Mouse (Mus musculus) neutrophil, adult 5-6 weeks (primary cell): ENCODE data around the gene Myg1. TPM values are rescaled to one million over a fixed set of nuclear protein-coding genes. Genes with fewer than 3 reads are reported as not detected.

ENCODE experiments used
- ATAC-seq: fragments of 151-379, 151-347 bp; 2 replicates; pipeline ENCODE4 v1.8.0; 2017; ENCODE audit warnings: mild to moderate bottlenecking, moderate TSS enrichment; ENCODE audit not compliant: insufficient number of reproducible peaks, poor library complexity, low FRiP score, severe bottlenecking; ENCODE audit errors: extremely low read depth
- total RNA-seq: library from RNA; stranded (forward); fragments of 200-1000 nt; gene quantifications from 2 replicates; pipeline ENCODE4 v1.2.3, GENCODE M21; 2017

Gene Myg1
- total RNA-seq, 1 experiment from 2014 or later: 56.0 TPM

DNA sequence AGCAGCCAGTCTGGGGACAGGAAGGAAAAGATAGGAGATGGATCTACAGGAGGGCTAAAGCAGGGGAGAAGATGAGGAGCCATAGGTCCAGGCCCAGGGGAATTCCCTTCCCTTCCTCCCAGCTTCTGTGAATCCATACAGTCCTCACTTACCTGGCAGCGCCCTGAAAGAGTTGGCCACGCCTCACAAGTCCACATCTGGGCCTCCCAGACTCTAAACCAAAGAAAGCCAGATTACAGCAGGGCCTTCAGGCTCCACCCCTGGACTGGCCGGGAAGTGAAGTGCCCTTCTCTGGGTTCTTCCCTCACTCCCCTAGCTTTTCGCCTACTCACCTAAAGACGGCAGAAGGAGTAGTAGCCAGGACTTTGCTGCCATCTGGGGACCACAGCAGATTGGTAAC, 8.1 kb downstream of the Myg1 start:
- no peak for ATAC-seq

DNA sequence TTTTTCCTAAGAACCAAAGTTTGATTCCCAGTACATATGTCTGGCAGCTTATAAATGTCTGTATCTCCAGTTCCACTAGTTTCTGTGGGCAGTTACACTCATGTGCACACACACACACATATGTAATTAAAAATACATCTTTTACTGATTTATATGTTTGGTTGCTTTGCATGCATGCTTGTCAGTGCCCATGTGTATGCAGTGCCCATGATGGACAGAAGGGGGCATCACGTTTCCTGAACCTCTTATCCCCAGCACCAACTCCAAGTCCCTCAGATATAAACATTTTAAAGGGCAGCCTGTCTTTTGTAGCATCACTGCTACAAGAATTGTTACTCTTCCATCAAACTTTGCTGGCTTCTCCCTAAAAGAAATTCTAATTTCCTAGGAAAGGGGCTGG, 10.1 kb downstream of the Myg1 start:
- peak; percentile 66; the same call in 1 of the 2 replicates for ATAC-seq

DNA sequence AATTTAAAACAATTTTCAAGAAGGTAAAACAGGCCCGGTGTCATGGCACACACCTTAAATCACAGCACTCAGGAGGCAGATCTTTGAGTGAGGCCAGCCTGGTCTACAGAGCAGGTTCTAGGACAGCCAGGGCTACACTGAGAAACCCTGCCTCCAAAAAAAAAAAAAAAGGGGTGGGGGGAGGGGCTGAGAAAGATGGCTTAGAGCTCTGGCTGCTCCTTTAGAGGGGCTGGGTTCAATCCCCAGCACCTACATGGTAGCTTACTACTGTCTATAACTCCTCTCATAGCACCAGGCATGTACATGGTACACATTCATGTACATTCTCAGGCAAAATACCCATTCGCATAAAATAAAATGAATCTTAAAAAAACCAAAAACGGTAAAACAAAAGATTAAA, 13.0 kb downstream of the Myg1 start:
- no peak for ATAC-seq

DNA sequence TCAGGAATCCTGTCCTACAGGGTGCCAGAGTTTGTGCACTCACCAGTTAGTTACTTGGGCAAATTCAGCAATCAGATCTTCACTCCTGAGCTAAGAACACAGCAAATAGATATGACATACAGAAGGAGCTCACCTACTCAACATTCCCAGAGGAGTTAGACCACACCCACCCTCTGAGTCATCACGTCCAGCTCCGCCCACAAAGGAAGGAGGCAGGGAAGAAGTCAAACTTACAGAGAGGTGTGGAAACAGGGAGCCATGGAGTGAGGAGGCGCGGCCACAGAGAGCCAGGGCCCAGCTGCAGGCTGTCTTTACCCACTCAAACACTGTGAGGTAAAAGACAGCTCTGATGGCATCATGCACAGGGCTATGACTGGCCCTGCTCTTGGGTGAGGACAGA, 14.9 kb downstream of the Myg1 start:
- ATAC-seq: no peak

DNA sequence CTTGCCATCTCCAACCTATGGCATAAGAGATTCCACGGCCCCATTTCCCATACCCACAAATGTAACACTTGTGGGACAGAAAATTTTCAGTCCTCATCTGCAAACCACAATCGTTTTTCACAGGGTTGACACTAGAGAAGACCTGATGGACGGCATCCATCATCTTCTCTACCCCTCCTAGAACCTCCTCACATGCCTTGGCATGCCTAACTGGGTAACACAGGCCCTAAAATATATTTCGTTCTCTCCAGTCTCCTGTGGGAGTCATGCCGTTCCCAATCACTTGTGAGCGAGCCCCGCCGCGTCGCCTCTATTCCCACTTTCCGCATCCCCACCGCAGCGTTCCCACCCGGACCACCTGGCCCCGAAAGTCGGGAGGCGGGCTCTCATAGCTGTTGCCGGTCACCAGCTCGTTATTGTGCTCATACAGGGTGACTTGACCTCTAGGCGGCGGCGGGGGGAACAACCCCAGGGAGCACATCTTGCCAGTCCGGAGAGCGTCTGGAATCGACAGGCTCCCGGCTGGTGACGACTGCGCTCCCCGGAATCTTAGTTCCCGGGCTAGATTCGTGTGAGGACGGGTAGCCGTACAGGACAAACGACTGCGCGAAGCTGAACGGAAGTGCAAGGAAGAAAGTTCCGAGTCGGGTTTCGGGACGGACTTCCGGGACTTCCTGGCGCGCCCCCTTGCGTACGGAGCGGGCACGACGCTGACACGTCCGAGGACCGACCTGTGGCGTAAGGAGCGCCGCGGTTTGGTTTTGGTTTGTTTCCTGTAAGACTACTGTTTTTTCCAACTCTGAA, 18.8 kb downstream of the Myg1 start, which contains the start of gene Aaas:
Aaas (minus strand) TSS at position 634 of the 804 bp plus-strand sequence.
- ATAC-seq: peak; percentile 94

DNA sequence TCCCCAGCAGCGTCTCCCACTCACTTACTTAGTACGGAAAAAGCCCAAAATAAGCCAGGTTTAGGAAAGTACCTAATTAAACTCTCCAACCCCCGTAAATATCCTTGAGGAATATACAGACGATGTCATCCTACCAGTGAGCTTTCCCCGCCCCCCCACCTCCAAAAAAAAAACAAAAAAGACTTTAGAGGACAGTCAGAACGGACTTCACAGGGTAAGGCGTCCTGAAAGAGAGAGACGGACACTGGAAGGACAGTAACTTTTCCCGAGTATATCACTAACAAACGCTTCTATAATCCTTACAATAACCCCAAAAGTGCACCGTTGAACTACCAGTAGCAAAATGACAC, 19.4 kb downstream of the Myg1 start:
- no peak for ATAC-seq

DNA sequence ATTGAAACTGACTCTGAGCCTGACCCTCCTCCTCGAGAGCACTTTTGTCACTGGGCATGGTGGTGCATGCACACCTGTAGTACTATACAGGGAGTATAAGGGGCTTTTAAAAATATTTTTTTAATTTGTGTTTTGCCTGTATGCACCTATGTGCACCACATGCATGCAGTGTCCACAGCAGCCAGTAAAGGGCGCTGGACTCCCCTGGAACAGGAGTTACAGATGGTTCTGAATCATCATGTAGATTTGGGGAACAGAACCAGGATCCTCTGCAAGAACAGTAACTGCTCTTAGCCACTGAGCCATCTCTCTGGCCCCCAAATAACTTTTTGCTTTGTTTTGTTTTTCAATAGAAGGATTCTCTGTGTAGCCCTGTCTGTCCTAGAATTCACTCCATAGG, 20.7 kb downstream of the Myg1 start:
- ATAC-seq: no peak

DNA sequence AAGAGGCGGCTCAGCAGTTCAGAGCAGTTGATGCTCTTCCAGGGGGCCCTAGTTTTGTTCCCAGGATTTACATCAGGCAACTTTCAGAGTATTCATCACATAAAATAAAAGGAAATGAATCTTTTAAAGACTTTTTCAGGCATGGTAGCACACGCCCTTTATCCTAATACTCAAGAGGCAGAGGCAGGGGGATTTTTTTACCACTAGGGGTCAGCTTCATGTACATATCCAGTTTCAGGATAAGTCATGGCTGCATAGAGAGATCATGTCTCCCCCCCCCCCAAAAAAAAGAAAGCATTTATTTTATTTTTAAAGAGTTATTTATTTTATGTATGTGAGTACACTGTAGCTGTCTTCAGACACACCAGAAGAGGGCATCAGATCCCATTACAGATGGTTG, 22.5 kb downstream of the Myg1 start:
- ATAC-seq: no peak

DNA sequence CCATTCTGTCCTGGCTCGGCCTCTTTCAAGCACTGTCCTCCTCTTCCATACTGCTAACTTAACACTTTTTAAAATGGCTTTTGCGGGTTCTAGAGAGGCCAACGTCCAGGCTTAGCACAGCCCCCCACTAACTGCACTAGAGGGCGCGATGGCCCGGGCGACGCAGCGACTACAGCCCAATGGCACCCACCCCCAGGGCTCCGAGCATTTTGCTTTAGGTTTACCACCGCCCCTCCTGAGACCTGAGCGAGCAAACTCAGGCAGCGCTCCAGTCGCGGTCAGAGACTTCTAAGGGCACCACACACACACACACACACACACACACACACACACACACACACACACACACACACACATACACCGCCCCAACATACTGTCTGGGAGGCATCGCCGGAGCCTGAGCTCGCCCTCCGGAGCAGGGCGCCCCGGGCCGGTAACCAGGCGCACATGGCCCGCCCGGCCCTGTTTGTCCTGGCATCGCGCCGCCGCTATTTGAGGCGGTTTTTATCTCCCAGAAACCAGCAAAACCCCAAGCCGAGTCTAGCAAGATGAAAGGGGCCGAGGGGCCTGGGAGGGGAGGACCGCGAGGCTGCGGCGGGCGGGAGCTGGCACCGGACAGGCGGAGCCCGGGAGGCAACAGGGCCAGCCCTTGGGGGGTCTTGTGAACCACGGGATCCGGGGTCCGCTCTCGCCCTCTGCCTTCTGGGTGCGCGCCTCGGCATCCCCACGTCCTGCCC, 23.8 kb downstream of the Myg1 start:
- ATAC-seq: no peak

DNA sequence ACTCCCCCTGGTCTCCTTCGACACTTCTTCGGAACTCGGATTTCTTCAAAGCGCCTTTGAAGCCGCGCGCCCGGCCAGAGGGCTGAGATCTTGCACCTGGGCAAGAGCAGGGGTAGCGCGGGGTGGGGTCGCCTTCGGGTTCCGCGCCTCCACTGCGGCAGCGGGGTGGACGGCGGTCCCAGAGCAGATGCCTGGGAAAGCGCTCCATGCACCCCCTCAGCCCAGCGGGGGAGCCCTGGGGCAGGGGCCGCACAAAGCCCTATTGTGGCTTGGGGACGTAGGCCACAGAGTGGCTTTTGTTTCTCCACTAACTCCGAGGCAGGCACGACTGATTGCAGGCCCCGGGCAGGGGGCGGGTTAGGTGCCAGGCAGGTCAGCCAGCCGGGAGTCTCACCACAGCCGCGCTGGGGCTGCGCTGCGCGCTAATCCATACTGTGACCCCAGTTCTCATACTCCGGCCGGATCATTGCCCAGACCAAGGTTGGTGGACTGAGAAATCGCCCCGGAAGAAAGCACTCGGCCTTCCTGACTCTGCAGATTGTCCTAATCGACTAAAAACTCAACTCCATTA, 24.4 kb downstream of the Myg1 start:
- no peak for ATAC-seq

DNA sequence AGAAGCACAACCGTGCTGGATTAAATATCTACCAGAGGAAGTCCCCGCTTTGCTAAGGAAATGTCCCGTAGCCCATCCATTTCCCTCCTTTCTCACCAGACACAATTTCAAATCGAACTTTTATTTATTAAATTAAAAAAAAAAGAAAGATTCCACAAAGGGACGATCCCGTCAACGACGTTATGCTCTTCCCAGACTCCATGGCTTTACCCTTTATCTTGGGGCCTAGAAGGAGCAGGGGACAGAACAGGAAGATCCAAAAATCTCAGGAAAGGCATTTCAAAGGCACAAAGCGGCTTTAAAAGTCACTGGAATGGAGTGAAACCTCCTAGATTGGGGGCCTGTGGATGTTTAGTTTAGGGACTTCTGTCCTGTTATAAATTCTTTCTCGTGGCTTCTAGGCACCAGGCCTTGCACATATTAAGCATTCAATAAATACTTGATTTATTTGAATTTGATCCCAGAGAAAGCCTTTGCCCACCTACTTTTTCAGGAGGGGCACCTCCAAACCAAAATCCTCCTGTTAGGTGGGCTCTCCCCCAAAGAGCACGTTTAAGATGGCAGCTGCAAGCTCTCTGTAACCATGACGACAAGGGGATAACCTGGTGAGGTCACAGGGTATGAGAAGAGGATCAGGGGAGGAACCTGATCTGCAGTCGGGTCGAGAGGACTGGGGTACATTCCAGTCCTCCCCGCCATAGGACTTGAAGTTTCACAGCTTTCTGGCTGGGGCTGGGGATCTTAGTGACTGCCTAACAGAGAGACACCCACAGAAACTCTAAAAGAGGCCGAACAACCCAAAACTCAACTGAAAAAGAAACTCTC, 25.2 kb downstream of the Myg1 start:
- no peak for ATAC-seq

DNA sequence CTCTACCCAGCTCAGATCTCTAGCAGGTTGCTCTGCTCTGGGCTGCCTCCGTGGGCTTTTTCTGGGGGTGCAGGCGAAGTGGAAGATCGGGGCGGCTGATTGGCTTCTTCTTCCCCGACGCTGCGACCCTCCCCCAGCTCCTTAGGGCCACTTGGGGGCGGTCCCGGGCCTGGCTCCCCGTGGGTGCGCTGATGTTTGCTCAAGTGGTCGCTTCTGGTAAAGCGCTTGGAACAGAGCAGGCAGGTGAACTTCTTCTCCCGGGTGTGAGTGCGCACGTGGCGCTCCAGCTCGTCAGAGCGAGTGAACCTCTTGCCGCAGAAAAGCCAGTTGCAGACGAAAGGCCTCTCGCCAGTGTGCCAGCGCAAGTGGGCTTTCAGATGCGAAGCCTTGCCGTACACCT, 26.6 kb downstream of the Myg1 start:
- no peak for ATAC-seq

DNA sequence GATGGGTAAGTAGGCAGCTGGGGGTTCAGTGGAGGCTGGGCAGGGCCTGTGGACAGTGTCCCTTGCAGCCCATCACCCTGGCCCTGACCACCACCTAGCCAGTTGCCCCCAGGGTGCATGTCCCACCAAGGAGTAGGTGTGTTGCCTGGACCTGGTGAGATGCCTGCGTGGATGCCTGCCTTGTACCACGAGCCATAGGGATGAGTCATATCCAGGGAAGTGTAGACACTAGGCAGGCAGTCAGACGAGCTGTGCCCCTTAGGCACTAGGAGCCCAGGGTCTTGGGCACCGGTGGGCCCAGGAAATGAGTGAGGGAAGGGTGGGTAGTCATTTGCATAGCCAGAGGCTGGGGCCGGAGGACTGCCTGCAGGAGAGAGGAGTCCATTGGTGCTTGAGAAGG, 27.3 kb downstream of the Myg1 start:
- no peak for ATAC-seq

DNA sequence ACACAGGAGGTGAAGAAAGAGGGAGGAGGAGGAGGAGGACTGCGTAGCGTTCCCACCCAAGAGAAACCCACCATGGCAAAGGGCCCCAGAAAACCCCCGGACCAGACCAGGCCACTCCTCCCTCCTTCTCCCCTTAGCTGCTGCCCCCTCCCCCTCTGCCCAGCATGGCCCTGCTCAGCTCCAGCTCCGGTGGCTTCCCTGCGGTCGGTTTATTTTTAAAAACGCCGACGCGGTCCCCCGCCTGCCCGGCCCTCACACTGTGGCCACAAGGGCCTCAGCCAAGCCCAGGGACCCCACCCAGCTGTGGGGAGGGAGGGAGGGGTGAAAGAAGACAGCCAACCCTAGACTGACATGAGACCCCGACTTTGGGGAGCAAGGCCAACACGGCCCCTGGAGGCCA, 31.1 kb downstream of the Myg1 start:
- no peak for ATAC-seq

DNA sequence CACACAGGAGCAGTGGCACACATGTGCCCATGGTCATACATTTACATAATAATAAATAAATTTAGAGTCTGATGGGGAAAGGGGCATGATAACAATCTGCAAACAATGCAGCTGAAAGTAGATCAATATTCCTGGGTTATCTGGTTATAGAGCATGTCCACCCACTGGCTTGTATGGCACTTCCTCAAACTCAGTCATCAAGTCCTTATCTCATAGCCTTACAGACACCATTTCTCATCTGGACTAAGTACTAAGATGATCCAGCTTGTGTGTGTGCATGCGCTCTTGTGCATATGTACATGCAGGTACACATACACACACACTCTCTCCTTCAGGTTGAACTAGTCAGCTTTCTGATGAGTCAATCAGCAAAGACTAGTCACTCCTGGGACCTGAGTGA, 33.2 kb downstream of the Myg1 start:
- ATAC-seq: no peak

DNA sequence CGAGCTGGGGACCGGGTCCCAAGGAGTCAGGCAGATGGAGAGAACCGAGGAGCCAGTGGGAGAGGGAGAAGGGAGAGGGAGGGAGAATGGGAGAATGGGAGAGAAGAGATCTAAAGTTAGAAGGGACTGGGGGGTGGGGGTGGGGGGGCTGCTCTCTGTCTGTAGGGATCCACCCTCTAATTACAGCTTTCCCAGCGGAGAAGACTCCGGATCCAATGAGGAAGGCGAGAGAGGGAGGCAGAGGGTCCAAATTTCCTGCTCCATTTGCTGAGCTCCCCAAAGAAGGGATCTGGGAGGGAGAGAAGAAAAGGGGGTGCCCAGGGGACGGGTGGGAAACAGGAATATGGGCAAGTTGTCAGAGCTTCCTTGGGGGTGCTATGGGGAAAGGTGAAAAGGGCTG, 34.7 kb downstream of the Myg1 start:
- no peak for ATAC-seq

DNA sequence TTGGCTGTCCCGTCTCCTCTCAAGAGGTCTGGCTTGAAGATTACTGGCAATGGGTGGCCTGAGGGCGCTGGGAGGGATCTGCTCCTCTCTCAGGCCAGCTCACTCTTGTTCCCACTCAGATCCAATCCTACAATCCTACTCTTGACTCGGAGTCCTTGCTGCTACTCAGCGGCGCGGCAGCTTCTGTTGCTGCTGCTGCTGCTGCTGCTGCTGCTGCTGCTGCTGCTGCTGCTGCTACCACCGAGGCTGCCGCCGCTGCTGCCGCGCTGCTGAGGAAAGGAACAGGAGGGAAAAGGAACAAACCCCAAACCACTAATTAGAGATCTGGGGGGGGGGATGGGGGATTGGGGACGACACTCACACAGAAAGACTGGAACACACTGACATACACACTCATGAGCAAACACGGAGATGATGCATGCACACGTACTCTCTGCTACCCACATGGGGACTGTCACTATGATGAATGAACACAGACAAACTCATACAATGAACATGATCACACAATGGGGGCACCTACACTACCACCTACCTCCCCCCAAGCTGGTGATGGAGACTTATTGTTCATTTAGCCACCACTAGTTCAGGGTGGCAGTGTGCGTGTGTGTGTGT, 35.3 kb downstream of the Myg1 start, which contains the start of gene Sp7:
Sp7 (minus strand) TSS at position 450 of the 612 bp plus-strand sequence.
- no peak for ATAC-seq

DNA sequence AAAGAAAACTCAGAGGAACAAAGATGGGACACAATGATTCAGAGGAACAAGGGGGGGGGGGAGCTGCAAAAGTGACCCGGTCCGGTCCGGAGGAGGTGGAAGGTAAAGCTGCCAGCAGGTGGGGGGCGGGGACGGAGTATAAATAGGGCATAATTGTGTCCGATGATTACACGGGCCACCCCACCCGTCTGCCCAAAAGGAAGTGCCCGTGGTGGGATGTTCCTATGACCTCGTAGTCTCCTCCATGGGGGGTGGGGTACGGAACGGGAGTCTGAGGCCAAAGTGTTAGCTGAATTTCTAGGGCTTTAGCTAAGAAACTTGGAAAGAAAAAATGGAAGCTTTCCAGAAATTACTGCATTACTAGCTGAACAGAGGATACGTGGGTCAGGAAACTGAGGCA, 38.5 kb downstream of the Myg1 start:
- no peak for ATAC-seq

DNA sequence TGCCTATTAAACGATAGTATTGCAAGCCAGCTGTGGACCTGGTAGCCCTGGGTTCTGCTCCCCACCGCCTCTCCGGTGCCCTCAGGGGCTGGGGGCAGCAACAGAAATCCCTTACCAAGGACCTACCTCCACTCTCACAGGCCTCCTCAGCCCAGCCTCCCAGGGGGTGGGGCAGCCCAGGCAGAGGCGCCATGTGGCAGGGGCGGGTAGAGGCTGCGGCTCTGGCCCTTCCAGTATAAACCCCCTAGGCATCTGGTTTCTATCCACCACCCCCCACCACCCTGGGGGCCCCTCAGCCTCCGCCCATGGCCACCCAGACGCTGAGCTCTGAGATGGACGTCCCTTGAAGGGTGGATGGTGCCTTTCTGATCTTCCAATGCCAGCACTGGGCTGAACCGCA, 39.2 kb downstream of the Myg1 start:
- ATAC-seq: no peak
